Mouse (Mus musculus) adrenal gland, postnatal 36 days (tissue): ENCODE results near the gene Ppm1h. TPM values are rescaled to one million over a fixed set of nuclear protein-coding genes. Genes with fewer than 3 reads are reported as not detected.

Experiments used
- DNase-seq, 2 experiments: peaks; one replicate each; pipeline ENCODE4 v3.0.0; 2021; ENCODE audit warnings: mixed read lengths in 1 of 2
- total RNA-seq, 2 experiments: library from RNA; stranded (reverse); gene quantifications; 2 replicates each; pipeline ENCODE4 v1.2.3; 2021

Gene Ppm1h
- total RNA-seq, 2 experiments from 2014 or later = 17.6 to 35.3 TPM

- no peak for DNase-seq
These were observed 67.6 kb downstream of the Ppm1h start for GRCm38 (mm10) chr10:122746211-122746610.

- DNase-seq = no peak
These were observed 68.8 kb downstream of the Ppm1h start for GRCm38 (mm10) chr10:122747151-122747925.

GRCm38 (mm10) chr10:122748361-122748951 lies 69.9 kb downstream of the Ppm1h start:
- DNase-seq = peak; percentile 20 to 23

- no peak for DNase-seq
These were observed 70.5 kb downstream of the Ppm1h start for GRCm38 (mm10) chr10:122749071-122749470.

- no peak for DNase-seq
These were observed 71.3 kb downstream of the Ppm1h start for GRCm38 (mm10) chr10:122749876-122750275.

- DNase-seq = no peak
These were observed 74.7 kb downstream of the Ppm1h start for GRCm38 (mm10) chr10:122752950-122753923.

GRCm38 (mm10) chr10:122753924-122754307 lies 75.4 kb downstream of the Ppm1h start:
- no peak for DNase-seq

GRCm38 (mm10) chr10:122754967-122755366 lies 76.4 kb downstream of the Ppm1h start:
- DNase-seq = no peak

GRCm38 (mm10) chr10:122756879-122757530 lies 78.4 kb downstream of the Ppm1h start:
- DNase-seq = no peak

GRCm38 (mm10) chr10:122757727-122758126 lies 79.2 kb downstream of the Ppm1h start:
- no peak for DNase-seq

GRCm38 (mm10) chr10:122758346-122758745 lies 79.8 kb downstream of the Ppm1h start:
- DNase-seq = no peak

GRCm38 (mm10) chr10:122759729-122760128 lies 81.2 kb downstream of the Ppm1h start:
- DNase-seq = no peak

- DNase-seq = no peak
These were observed 82.1 kb downstream of the Ppm1h start for GRCm38 (mm10) chr10:122760469-122761307.

- no peak for DNase-seq
These were observed 84.4 kb downstream of the Ppm1h start for GRCm38 (mm10) chr10:122762772-122763511.

GRCm38 (mm10) chr10:122763596-122763995 lies 85.0 kb downstream of the Ppm1h start:
- DNase-seq = no peak

GRCm38 (mm10) chr10:122764653-122765052 lies 86.1 kb downstream of the Ppm1h start:
- no peak for DNase-seq

- DNase-seq = no peak
These were observed 87.0 kb downstream of the Ppm1h start for GRCm38 (mm10) chr10:122765521-122765920.

- no peak for DNase-seq
These were observed 87.4 kb downstream of the Ppm1h start for GRCm38 (mm10) chr10:122765992-122766391.

GRCm38 (mm10) chr10:122768204-122768892 lies 89.8 kb downstream of the Ppm1h start:
- peak in 1 of 2 experiments; percentile 14 for DNase-seq

- DNase-seq = no peak
These were observed 90.4 kb downstream of the Ppm1h start for GRCm38 (mm10) chr10:122768893-122769341.
